Mouse (Mus musculus): ENCODE data around the gene Smoc2. TPM values are rescaled to one million over a fixed set of nuclear protein-coding genes. Genes with fewer than 3 reads are reported as not detected.

The Smoc2 gene
- total RNA-seq (2021) = 10 to 100 TPM; 27.6 to 33.3 TPM
- long read RNA-seq, experiment 1, transcript Smoc2-201 (13 exons, 2,832 nt) = major isoform, 69 of 77 reads
- long read RNA-seq, experiment 1, partial matches to known transcripts = 1 of 77 reads
- long read RNA-seq, experiment 1, other reads (novel, unspliced or antisense) = 3 of 77 reads
- long read RNA-seq, experiment 2, transcript Smoc2-204 (13 exons, 2,817 nt) = minor isoform, 11 of 107 reads
- long read RNA-seq, experiment 2, transcript Smoc2-201 (13 exons, 2,832 nt) = major isoform, 90 of 107 reads
- long read RNA-seq, experiment 2, partial matches to known transcripts = 1 of 107 reads
- long read RNA-seq, experiment 2, other reads (novel, unspliced or antisense) = 5 of 107 reads

DNA sequence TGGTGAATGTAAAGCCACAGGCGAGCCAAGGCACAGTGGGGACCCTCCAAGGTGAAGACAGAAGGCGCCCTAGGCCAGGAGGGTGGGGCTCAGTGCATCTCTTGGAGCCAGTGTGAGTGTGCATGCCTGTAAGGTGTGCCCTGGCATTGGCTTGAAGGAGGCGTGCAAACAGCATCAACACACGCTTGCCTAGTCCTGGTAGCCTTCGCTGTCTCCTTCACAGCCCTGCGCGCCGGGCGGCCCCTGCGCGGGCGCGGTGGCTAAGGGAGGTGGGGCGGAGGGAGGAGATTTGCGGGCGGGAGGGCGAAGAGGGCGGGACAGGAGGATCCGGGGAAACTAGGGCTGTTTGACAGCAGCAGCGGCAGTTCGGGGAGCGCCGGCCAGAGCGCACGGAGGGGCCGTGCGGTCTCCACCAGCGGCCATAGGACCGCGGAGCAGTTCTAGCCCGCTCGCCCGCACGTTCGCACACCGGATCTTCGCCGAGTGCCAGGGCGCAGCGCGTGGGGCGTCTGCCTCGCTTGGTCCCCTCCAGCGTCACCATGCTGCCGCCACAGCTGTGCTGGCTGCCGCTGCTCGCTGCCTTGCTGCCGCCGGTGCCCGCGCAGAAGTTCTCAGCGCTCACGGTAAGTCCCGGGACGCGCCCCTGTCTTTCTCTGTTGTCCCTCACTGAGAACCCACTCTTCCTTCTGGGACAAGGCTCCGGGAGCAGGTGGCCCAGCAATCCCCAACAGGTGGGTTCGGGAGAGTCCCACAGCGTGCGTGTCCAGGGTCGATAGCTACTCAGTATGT is at the start of gene Smoc2:
Gene Smoc2, plus strand, starts transcription at position 330 of the 789 bp plus-strand sequence.
- DNase-seq (ENCODE audit: low spot score in 2 of 2) = no peak

- no peak for DNase-seq (ENCODE audit: low spot score in 2 of 2)
Observed at GRCm38 (mm10) chr17:14230698-14231430, 48.4 kb upstream of the Smoc2 start.

DNA sequence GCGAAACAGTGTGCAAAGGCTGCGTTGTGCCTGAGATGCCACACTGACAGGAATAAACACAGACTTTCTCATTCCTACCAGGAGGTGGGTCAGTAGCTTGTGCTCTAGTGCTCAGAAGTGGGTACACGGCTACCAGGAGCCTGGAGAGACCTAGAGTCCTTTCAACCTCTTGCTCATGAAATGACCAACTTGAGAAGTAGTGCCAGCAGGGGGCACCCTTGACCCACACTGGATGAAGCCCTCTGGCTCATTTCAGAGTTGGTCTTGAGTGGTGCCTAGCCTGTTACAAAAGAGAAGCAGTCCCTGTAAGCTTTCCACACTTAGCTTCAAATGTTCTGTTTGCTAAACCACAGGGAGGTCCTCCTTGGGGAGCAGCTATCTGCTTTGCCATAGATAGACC is 46.7 kb upstream of the Smoc2 start:
- DNase-seq (ENCODE audit: low spot score in 2 of 2) = peak; percentile 46 to 74

DNA sequence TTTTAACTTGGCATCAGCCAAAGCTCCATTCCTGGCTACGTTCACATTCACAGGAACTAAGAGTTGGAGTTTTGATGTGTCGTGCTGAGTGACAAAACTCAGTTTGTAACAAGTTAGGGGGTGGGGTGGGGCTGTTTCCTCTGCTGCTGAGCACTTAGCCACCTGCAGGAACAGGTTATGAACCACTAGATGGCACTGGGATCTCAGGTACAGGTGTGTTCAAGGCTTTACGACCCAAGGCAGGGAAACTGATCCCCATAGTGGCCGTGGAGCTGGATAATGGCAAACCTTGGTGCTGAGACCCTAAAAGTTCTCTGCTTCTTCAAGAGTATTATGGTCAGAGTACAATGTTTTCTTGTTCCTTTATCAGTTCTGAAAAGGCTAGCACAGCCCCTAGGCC is 45.6 kb upstream of the Smoc2 start:
- DNase-seq (ENCODE audit: low spot score in 2 of 2) = no peak

DNA sequence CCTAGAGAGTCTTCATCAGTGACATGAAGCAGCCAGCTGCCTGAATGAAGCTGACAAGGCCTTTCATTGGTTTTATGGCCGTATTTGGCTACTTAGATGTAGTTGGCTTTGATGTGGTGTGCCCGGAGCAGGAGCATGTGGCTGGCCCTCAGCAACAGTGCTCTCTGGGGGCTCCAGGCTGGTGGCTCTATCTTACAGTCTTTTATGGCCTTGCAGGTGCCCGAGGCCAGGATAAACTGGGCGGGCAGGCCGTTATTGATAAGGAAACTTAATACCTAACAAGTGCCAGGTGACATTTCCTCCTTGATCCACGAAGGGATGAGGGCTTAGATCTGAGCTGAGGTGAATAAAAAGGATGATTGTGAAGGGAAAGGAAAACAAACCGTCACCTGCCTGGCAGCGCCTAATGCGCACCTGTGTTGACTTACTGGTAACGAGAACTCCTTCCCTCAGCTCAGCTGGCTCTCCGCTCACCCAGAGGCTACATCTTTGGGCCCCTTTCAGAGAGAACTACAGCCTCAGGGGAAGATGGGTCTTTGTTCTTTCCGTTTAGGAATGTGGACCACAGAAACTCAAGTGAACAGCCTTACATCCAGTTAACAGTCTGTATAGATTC is 44.4 kb upstream of the Smoc2 start:
- DNase-seq (ENCODE audit: low spot score in 2 of 2) = no peak

DNA sequence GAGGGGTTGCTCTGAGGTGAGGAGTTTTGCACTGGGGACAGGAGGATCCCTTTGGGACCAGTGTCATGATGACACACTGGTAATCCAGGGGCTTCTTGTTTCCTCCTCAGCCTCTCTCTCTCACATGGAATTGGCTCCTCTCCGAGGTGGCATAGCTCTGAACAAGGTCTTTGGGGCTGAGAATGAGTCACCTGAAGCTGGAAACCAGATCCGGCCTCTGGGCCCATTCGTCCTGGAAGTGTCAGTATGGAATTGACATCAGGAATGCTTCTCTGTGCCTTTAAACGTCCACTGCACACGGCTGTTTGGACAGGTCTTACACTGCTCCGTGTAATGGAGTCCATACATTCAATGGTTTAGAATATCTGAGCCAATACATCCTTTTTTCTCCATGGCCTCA is 42.2 kb upstream of the Smoc2 start:
- no peak for DNase-seq (ENCODE audit: low spot score in 2 of 2)

- DNase-seq (ENCODE audit: low spot score in 2 of 2) = no peak
Observed at GRCm38 (mm10) chr17:14239960-14240359, 39.3 kb upstream of the Smoc2 start.

DNA sequence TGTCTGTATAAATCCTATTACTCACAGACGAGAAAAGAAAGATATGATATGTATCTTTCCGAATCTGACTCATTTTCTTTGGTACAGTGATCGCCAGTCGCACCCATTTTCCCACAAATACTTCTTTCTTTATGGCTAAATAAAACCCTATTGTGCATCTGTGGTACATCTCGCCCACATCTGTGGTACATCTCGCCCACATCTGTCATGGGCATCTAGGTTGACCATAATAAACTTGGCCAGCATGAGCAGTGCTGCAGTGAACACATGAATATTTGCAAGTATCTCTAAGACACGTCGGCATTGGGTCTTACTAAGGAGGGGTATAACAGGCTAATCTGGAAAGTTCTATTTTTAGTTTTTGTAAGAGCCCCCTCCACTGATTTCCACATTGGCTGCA is 36.7 kb upstream of the Smoc2 start:
- no peak for DNase-seq (ENCODE audit: low spot score in 2 of 2)

DNA sequence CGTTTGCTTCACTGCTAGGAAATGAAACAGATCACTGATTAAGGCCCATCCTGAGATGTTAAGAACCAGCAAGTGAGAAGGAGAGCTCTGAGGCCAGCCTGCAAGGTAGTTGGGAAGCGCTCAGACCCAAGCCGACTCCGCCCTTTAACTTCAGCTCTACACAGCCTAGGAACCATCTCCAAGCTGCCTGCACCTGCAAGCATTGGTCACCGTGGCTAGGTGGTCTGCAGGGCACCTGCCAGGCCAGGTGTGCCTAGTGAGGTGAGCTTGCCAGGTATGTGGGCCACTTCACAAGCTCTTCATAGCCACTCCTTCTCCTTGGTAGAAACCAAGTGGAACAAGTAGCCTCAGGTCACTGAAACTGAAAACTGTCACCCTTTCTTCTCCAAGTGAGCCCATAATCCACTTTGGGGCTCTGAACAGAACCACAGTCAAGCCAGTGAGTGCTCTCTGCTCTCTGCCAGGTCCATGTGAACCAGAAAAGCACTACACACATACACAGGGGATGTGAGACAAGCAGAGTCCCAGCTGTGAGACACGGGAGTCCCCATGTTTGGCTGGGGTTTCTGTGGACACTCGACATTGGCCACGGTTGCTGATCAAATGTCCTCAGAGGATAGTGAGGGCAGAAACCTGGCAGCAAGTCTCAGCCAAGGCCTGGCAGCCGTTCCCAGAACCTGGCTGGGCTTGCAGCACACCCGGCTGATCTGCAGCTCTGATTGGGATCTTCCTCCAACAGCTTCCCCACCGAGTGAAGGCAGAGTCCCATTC is 34.9 kb upstream of the Smoc2 start:
- DNase-seq (ENCODE audit: low spot score in 2 of 2) = no peak

- DNase-seq (ENCODE audit: low spot score in 2 of 2) = no peak
Observed at GRCm38 (mm10) chr17:14246266-14246665, 33.0 kb upstream of the Smoc2 start.

DNA sequence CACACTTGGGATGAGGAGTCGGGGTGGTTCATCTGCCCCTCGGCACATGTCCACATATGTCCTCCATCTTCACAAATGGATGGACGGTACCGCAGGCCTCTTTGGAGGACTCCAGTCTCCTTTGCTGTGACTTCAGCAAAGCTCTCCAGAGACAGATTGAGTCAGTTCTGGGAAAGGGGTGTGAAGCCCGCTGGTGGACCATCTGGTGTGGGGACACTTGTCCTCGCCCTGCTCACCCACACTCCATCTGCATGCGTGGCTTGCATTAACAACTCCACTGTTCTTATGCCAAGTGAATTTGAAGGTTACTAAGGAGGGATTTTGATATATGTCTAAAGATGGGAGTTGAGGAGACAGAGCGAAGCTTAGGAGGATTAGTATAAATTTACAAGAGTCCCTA is 31.4 kb upstream of the Smoc2 start:
- no peak for DNase-seq (ENCODE audit: low spot score in 2 of 2)

- no peak for DNase-seq (ENCODE audit: low spot score in 2 of 2)
Observed at GRCm38 (mm10) chr17:14249595-14249994, 29.7 kb upstream of the Smoc2 start.

DNA sequence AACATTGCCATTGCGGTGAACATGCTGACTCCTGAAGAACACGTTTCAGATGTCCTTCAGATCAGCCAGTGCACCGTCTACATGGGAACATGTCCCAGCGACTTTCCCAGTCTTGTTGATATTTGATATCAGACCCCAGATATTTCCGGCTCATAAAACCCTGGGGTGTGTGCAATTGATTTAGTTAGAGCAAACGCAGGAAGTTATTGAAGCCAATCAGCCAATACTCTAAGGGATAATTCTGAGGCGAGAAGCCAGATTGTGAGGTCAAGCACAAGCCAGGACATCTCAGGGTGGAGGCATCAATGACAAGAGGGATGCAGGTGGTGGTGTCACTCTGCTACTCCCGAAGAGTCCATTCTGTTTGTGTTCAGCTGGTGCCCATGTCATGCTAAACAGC is 28.9 kb upstream of the Smoc2 start:
- no peak for DNase-seq (ENCODE audit: low spot score in 2 of 2)

DNA sequence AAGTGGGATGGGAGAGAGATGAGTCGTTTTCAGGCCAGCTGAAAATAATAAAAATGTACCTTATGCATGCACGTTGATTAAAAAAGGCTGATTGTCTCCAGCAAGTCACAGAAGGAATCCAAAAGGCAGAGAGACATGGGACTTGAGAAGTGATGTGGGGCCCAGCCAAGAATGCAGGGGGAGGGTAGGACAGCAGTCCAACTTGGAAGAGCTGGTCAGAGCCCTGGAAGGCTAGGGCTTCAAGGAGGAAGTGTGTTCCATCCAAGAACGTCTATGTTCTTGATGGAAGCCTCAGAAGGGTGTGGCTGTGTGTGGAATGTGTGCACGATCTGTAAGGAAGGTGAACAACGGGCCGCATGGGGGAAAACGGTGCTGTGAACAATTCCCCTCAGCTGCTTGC is 26.9 kb upstream of the Smoc2 start:
- DNase-seq (ENCODE audit: low spot score in 2 of 2) = no peak

DNA sequence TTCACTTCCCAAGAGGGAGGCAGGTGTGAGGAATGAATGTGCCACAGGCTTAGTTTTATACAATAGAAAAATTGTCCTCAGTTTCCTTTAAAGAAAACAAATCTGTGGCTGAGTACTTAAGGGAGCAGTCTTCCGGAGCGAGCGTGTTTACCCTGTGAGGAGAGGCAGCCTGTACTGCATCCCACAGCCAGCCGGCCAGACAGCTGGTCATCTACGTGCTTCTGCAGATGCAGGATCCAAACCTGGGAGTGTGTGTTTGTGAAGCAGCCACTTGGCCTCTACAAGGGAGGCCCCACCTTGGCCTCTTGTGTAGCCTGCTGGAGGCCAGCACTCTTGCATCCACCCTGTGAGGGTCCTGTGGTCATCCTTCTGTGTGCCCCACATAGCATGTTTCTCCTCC is 24.7 kb upstream of the Smoc2 start:
- DNase-seq (ENCODE audit: low spot score in 2 of 2) = no peak

- no peak for DNase-seq (ENCODE audit: low spot score in 2 of 2)
Observed at GRCm38 (mm10) chr17:14257799-14258520, 21.3 kb upstream of the Smoc2 start.

DNA sequence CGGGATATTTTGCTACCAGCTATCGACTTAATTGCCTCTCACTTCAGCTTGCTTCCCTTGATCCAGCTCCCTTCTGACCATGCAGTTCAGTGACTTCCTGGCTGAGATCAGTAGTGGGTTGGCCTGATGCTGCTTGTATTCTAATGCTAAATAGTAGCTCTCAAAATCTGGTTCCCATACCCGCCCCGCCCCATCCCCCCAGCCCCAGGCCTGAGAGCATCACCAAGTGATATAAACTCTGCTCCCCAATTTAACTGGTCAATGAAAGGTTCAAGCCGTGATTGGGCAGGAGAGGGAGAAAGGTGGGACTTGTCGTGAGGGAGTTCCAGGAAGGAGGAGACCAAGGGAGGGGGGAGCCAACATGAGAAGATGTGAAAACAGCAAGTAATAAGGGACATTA is 20.4 kb upstream of the Smoc2 start:
- no peak for DNase-seq (ENCODE audit: low spot score in 2 of 2)

DNA sequence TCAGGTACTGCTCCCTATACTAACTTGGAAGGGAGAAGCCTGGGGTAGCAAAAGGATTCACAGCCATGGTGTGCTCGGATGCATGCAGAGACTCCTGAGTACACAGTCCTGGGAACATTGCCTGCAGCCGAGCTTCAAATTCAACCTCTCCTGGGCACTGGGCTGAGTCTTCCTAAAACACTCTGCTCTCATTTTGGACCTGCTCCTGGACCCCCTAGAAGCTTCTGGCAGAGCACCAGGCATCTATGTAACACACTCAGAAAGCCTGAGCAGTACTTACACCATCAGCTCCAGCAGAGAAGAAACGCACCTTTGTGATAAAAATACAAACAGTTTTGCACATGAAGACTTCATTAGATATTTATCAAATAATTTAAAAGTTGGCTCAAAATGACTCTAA is 18.3 kb upstream of the Smoc2 start:
- DNase-seq (ENCODE audit: low spot score in 2 of 2) = no peak

DNA sequence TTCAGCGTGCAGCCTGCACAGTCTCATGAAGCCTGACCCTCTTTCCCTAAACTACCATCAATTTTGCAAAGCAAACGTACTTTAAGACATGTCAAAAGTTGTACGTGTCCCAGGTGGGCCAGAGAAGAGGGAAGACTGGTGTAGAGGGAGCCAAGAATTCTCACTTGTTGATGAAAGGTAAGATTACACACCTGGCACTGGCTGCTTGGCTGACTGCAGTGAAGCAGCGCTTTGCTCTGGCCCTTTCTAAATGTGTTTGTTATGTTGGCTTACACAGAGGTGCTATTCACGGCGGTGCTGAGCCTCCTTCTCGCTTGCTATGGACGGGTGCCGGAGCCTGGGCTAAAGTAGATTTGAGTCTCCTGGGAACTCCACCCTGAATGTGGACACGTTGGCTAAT is 17.1 kb upstream of the Smoc2 start:
- no peak for DNase-seq (ENCODE audit: low spot score in 2 of 2)

DNA sequence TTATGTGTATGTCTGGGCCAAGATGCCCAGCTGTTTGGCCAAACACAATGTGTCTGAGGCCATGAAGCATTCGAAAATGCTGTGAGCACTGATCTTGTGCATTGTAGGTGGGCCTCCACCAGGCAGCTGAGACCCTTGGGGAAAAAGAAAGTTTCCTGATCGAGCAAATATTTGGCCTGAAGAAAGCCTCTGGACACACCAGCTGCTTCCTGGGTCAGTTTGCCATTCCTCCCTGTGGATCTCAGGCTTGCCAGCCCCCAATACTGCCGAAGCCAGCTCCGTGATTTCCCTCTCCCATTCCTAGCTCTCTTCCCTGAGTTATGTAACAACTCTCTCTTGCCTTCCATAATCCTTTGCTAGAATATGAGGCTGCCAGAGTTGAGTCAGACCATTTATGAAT is 11.3 kb upstream of the Smoc2 start:
- DNase-seq (ENCODE audit: low spot score in 2 of 2) = no peak

Data from adrenal gland, adult 18-20 months (tissue).